Comparison of ENCODE assay signal across 18 mouse cellular contexts in genomic region chr2:79244276-79244675, GRCm38 (mm10). TPM values are rescaled to one million over a fixed set of nuclear protein-coding genes. Genes with fewer than 3 reads are reported as not detected.
A peak's percentile ranks its signal among the peaks of the same experiment; 100 is the strongest.
DNase-seq lines count a peak whose midpoint lies in the region; ATAC-seq and TF ChIP-seq lines count a peak whose summit lies in the region.
"Had no signal": no experiment of that assay in that cellular context is flagged by ENCODE, and none has a peak within 500 bp of the region (broad histone marks: within the 10 kb centered on the region; RNA-seq: fewer than 3 reads in every experiment).

No protein-coding gene starts in this region.

- TF ChIP-seq EP300 in liver, embryonic 14.5 days (IDR thresholded peaks at IDR 0.05; ENCODE audit: low read depth) = peak; percentile 97

- peaks cover 29% of the 10 kb centered on the region for H3K4me1 ChIP-seq in G1E (ENCODE audit: insufficient read depth, low read depth, low read length)
- H3K4me1 ChIP-seq in liver, embryonic 14.5 days (replicated peaks; ENCODE audit: control insufficient read depth in 2 of 2, insufficient read depth in 2 of 2, low read length in 1 of 2) = peaks cover 12 to 15% of the 10 kb centered on the region in 2 experiments
- H3K4me1 ChIP-seq in intestine, embryonic 15.5 days (replicated peaks) = no peaks in the 10 kb centered on the region; the same call in 1 of the 2 replicates

- no peak for DNase-seq in G1E (ENCODE audit: low spot score)
- peak in 1 of 3 experiments; percentile 44 for DNase-seq in liver, embryonic 14.5 days (ENCODE audit: low read depth in 3 of 3, low spot score in 3 of 3)
- DNase-seq in cerebellum, adult 11-12 months = no peak
- DNase-seq in heart, adult 18-20 months = no peak
- DNase-seq: adrenal gland, adult 8-10 months; adrenal gland, postnatal 36 days; cerebellum, adult 8-10 months; cerebellum, postnatal 14 days; gastrocnemius, postnatal 25 days; heart, postnatal 36 days had no signal

- H3K36me3 ChIP-seq in G1E (replicated peaks) = no peaks in the 10 kb centered on the region
- H3K36me3 ChIP-seq in liver, embryonic 14.5 days (replicated peaks; ENCODE audit: control insufficient read depth, insufficient read depth, low read depth) = no peaks in the 10 kb centered on the region
- no peaks in the 10 kb centered on the region for H3K36me3 ChIP-seq in intestine, embryonic 15.5 days
- H3K36me3 ChIP-seq: embryonic facial prominence, embryonic 13.5 days; forebrain, embryonic 12.5 days; heart, embryonic 13.5 days; hindbrain, embryonic 12.5 days had no signal

- H3K4me3 ChIP-seq in G1E (ENCODE audit: low read depth, low read length) = no peak overlapping the region
- no peak overlapping the region for H3K4me3 ChIP-seq in liver, embryonic 14.5 days (ENCODE audit: insufficient read depth in 1 of 2, low read depth in 2 of 2, low read length in 2 of 2)
- no peak overlapping the region for H3K4me3 ChIP-seq in intestine, embryonic 15.5 days (replicated peaks)
- H3K4me3 ChIP-seq: embryonic facial prominence, embryonic 13.5 days; forebrain, embryonic 12.5 days; heart, embryonic 13.5 days; hindbrain, embryonic 12.5 days had no signal

- no peak overlapping the region for H3K4me2 ChIP-seq in liver, embryonic 14.5 days (ENCODE audit: low read depth)
- no peak overlapping the region for H3K4me2 ChIP-seq in intestine, embryonic 15.5 days (replicated peaks)
- H3K4me2 ChIP-seq: embryonic facial prominence, embryonic 13.5 days; forebrain, embryonic 12.5 days; heart, embryonic 13.5 days; hindbrain, embryonic 12.5 days had no signal

- H3K27ac ChIP-seq in liver, embryonic 14.5 days = no peak overlapping the region
- H3K27ac ChIP-seq in intestine, embryonic 15.5 days = no peak overlapping the region
- H3K27ac ChIP-seq: embryonic facial prominence, embryonic 13.5 days; forebrain, embryonic 12.5 days; heart, embryonic 13.5 days; hindbrain, embryonic 12.5 days had no signal

- H3K9me3 ChIP-seq in G1E (replicated peaks) = no peaks in the 10 kb centered on the region
- no peaks in the 10 kb centered on the region for H3K9me3 ChIP-seq in liver, embryonic 14.5 days (ENCODE audit: control insufficient read depth, low read length)
- no peaks in the 10 kb centered on the region for H3K9me3 ChIP-seq in intestine, embryonic 15.5 days
- H3K9me3 ChIP-seq: embryonic facial prominence, embryonic 13.5 days; forebrain, embryonic 12.5 days; heart, embryonic 13.5 days; hindbrain, embryonic 12.5 days had no signal

- H3K9ac ChIP-seq in liver, embryonic 14.5 days (replicated peaks) = no peak overlapping the region
- no peak overlapping the region for H3K9ac ChIP-seq in intestine, embryonic 15.5 days
- H3K9ac ChIP-seq: embryonic facial prominence, embryonic 13.5 days; forebrain, embryonic 12.5 days; heart, embryonic 13.5 days; hindbrain, embryonic 12.5 days had no signal

- ATAC-seq in G1E (ENCODE audit: extremely low read depth, insufficient number of reproducible peaks, low FRiP score, poor library complexity, severe bottlenecking) = peak; percentile 63
- peak; percentile 47 for ATAC-seq in common myeloid progenitor, adult 5-6 weeks (replicated peaks; ENCODE audit: low read depth, poor library complexity, severe bottlenecking)
- ATAC-seq in liver, embryonic 14.5 days (ENCODE audit: insufficient read depth) = peak; percentile 92
- ATAC-seq in megakaryocyte progenitor cell, adult 5-6 weeks (replicated peaks; ENCODE audit: poor library complexity) = peak; percentile 68
- no peak for ATAC-seq in intestine, embryonic 15.5 days
- ATAC-seq: hindbrain, embryonic 16.5 days had no signal

- no peak for TF ChIP-seq CTCF in G1E (IDR thresholded peaks at IDR 0.05; ENCODE audit: low read depth, low read length)
- TF ChIP-seq CTCF in liver, embryonic 14.5 days (IDR thresholded peaks at IDR 0.05; ENCODE audit: low read depth) = no peak

- no peaks in the 10 kb centered on the region for H3K27me3 ChIP-seq in G1E (ENCODE audit: insufficient read depth, low read length)
- no peaks in the 10 kb centered on the region for H3K27me3 ChIP-seq in liver, embryonic 14.5 days (ENCODE audit: control insufficient read depth, insufficient read depth, low read length)
- no peaks in the 10 kb centered on the region for H3K27me3 ChIP-seq in intestine, embryonic 15.5 days (replicated peaks)
- H3K27me3 ChIP-seq: embryonic facial prominence, embryonic 13.5 days; forebrain, embryonic 12.5 days; heart, embryonic 13.5 days; hindbrain, embryonic 12.5 days had no signal

- 28% methylated on average over 5 of the region's 5 CpGs for WGBS in liver, embryonic 14.5 days (ENCODE audit: insufficient replicate concordance)
- WGBS in intestine, embryonic 15.5 days = 76% methylated on average over 5 of the region's 5 CpGs

RNA-seq across cellular contexts. Expression of gene Itga4, which starts 10.9 kb away (rescaled TPM):
- total RNA-seq in G1E (2014; fragmentation: Nextera tagmentation) = 210 and 232 TPM in 2 replicates
- total RNA-seq in G1E (2017) = 108 and 111 TPM in 2 replicates
- 14.0 and 19.1 TPM in 2 replicates for polyA plus RNA-seq in G1E (2012)
- total RNA-seq in common myeloid progenitor, adult 5-6 weeks (2017) = 180 and 192 TPM in 2 replicates
- polyA plus RNA-seq in liver, embryonic 14.5 days (2012; rRNA removed) = 18.2 and 18.6 TPM in 2 replicates
- polyA plus RNA-seq in liver, embryonic 14.5 days (2014; fragmentation: Nextera tagmentation; extraction: Ambion mirVana) = 27.0 and 27.6 TPM in 2 replicates
- 111 and 140 TPM in 2 replicates for total RNA-seq in megakaryocyte progenitor cell, adult 5-6 weeks (2015)
- 80.4 and 107 TPM in 2 replicates for total RNA-seq in megakaryocyte progenitor cell, adult 5-6 weeks (2017)
- 1 to 10 TPM; 1.7 to 4.5 TPM for total RNA-seq in heart, adult 18-20 months (2021)
- 3.8 and 3.9 TPM in 2 replicates for polyA plus RNA-seq in intestine, embryonic 15.5 days (2015; fragmentation: Nextera tagmentation; extraction: Ambion mirVana)

Comparison
In these comparisons a context has a peak if more than half of its experiments do, and no peak if none do; other contexts are left out.
1. RNA of gene Itga4, which starts 10.9 kb away (total RNA-seq): 108 to 232 TPM in G1E, 180 to 192 TPM in common myeloid progenitor, adult 5-6 weeks and 80.4 to 140 TPM in megakaryocyte progenitor cell, adult 5-6 weeks; 1.7 to 4.5 TPM in heart, adult 18-20 months; every median in the first group is over 10 times any median in the second.